Mouse (Mus musculus): ENCODE measurements around the gene Nop16. TPM values are rescaled to one million over a fixed set of nuclear protein-coding genes. Genes with fewer than 3 reads are reported as not detected.

The Nop16 gene
- polyA plus RNA-seq (2012; rRNA removed), result 47.4 and 47.7 TPM in 2 replicates

GRCm38 (mm10) chr13:54589996-54590951, at the start of gene Nop16, which contains the start of gene Higd2a:
Nop16 (minus strand) TSS chr13:54590090.
Higd2a (plus strand) TSS chr13:54590207.

DNA sequence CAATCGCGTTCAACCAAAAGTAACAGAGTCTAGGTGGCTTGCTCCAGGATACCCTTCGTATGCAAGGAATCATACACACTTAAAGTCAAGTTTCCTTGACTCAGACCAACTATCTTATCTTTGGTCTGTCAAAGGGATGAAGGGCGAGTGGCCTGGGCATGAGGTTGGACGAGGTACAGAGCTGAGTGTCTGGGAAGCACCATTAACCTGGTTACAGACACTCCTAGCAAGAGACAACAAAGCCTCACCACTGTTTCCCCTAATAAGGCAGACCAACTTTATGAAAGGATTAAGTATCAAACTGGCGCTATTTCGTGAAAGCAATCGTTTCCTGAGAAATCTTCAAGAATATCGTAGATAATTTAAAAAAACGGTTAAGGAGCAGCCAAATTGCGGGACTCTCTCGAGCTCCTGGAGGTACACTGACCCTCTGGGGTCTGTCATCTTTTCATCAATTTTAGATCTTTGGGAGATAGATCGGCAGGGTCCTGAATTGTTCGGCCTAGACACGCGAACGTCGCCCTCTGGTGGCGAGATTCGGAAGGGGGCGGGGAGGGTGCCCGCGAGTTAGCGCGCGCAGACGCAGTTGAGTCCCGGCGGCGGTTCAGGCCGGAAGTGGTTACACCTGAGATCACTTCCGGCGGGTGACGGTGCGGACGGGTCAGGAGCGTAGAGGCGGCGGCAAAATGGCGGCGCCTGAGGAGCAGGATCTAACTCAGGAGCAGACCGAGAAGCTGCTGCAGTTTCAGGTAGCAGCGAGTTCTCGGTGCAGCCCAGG, 31.5 kb upstream of the Nop16 start, which contains the start of gene Faf2:
Gene Faf2 (plus strand): TSS at position 630 of the 778 bp plus-strand sequence.

DNA sequence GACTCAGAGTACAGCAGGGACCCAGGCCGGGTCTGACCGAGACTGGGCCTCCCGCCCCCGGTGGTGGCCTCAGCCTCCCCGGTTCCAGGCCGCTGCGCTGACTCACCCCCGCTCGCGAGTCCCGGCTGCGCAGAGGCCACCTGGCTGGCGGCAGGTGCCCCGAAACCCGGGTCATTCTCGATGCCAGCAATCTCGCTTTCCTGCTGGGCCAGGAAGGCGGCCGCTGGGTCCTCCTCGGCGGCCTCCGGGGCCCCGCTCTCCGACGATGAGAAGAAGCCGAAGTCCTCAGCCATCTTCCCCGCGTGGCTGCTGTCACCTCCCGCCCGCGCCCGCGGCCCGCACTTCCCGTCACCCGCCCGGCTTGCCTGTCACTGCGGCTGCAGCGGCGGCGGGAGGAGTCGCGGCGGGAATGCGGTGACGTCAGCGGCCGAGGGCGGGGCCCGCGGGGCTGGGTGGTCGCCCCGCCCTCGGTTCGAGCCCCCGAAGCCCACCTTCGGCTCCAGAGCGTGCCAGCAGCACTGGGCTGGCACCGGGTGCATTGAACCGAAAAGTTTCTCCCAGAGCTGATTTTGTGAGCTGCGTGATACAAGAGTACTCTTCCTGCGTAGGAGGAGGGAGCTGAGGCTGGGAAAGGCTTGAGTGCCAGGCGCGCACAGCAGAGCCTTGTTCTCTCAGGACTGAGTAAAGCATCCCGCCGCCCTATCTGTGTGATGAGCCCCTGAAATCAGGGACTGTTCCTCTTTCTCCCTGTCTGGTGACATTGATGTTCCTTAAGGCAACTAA, 21.3 kb upstream of the Nop16 start, which contains the start of gene Cltb:
Gene Cltb (minus strand): TSS at position 373 of the 783 bp plus-strand sequence.

GRCm38 (mm10) chr13:54574854-54575481, 14.9 kb downstream of the Nop16 start, which contains the start of gene Arl10:
Arl10 (plus strand) TSS chr13:54575015.

DNA sequence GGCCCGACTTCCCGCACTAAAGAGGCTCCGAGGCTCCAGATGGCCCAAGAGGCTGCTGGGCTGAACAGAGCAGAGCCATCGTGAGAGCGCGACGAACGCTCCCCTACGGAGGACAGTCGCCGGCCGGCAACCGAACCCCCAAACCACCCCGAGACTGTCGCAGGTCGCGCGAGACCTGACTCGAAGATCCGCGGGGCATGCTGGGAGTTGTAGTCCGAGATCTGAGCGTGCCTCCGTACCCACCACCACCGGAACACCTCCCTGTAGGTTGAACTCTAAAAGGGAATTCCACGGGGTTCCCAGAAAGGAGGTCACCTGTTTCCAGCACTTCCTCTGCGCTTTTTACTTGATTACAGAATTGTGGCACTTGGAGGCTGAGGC, 24.7 kb downstream of the Nop16 start, which contains the start of gene 4833439L19Rik:
Gene 4833439L19Rik (minus strand): TSS at position 235 of the 381 bp plus-strand sequence.

Other genes with a start within 250 kb of the Nop16 start
- 70.4 and 81.0 TPM in 2 replicates for gene Cplx2, start 218.7 kb downstream of the Nop16 start, polyA plus RNA-seq (2012; rRNA removed)
- gene Thoc3, start 121.2 kb downstream of the Nop16 start, polyA plus RNA-seq (2012; rRNA removed), result 38.3 and 41.1 TPM in 2 replicates
- gene Simc1, start 86.3 kb downstream of the Nop16 start, polyA plus RNA-seq (2012; rRNA removed), result 36.2 and 37.5 TPM in 2 replicates
- gene 4833439L19Rik, start 24.7 kb downstream of the Nop16 start, polyA plus RNA-seq (2012; rRNA removed), result 152 and 154 TPM in 2 replicates
- gene Arl10, start 15.1 kb downstream of the Nop16 start, polyA plus RNA-seq (2012; rRNA removed), result 95.8 and 99.7 TPM in 2 replicates
- gene Higd2a, start 117 bp upstream of the Nop16 start, polyA plus RNA-seq (2012; rRNA removed), result 163 and 182 TPM in 2 replicates
- gene Cltb, start 21.3 kb upstream of the Nop16 start, polyA plus RNA-seq (2012; rRNA removed), result 168 and 176 TPM in 2 replicates
- gene Faf2, start 31.7 kb upstream of the Nop16 start, polyA plus RNA-seq (2012; rRNA removed), result 32.6 and 34.0 TPM in 2 replicates
- 97.7 and 128 TPM in 2 replicates for gene Rnf44, start 103.8 kb upstream of the Nop16 start, polyA plus RNA-seq (2012; rRNA removed)
- gene Cdhr2, start 111.4 kb upstream of the Nop16 start, polyA plus RNA-seq (2012; rRNA removed), result 0.32 TPM in 2 replicates
- 94.5 and 102 TPM in 2 replicates for gene Gprin1, start 159.8 kb upstream of the Nop16 start, polyA plus RNA-seq (2012; rRNA removed)
- 208 and 218 TPM in 2 replicates for gene Sncb, start 176.5 kb upstream of the Nop16 start, polyA plus RNA-seq (2012; rRNA removed)
- not detected in 2 replicates for gene Eif4e1b, start 193.9 kb upstream of the Nop16 start, polyA plus RNA-seq (2012; rRNA removed)
- gene Tspan17, start 199.3 kb upstream of the Nop16 start, polyA plus RNA-seq (2012; rRNA removed), result 34.0 and 40.7 TPM in 2 replicates